Mouse (Mus musculus) neural tube, embryonic 14.5 days (tissue): ENCODE data around the gene Abhd12. TPM values are rescaled to one million over a fixed set of nuclear protein-coding genes. Genes with fewer than 3 reads are reported as not detected.
A peak's percentile ranks its signal among the peaks of the same experiment; 100 is the strongest.
"Not testable (repeated sequence)": the region's sequence is repeated elsewhere in the genome, so short reads cannot be mapped to it uniquely, and the experiment has no call there.

Source experiments
- ATAC-seq: fragments of 200-750 bp; cut with Nextera tagmentation; 2 replicates; pipeline ENCODE4 v1.8.0; 2017; ENCODE audit warnings: low read depth, mild to moderate bottlenecking, moderate TSS enrichment, moderate library complexity
- H3K27ac ChIP-seq: fragments of 300-500 bp; sonication (generic); 2 replicates; pipeline ENCODE4 v1.5.1; 2014; ENCODE audit warnings: low read depth, mild to moderate bottlenecking, control low read depth, low read length, moderate library complexity, mixed read lengths
- H3K27me3 ChIP-seq: fragments of 300-500 bp; sonication (generic); 2 replicates; pipeline ENCODE4 v1.6.1; 2014; ENCODE audit warnings: low read length; ENCODE audit not compliant: control insufficient read depth, insufficient read depth
- H3K36me3 ChIP-seq: fragments of 300-500 bp; sonication (generic); 2 replicates; pipeline ENCODE4 v1.6.1; 2014; ENCODE audit warnings: low read length, mixed read lengths; ENCODE audit not compliant: control insufficient read depth, insufficient read depth
- H3K4me1 ChIP-seq: fragments of 300-500 bp; sonication (generic); 2 replicates; pipeline ENCODE4 v1.6.1; 2014; ENCODE audit warnings: low read length; ENCODE audit not compliant: control insufficient read depth, insufficient read depth
- H3K4me2 ChIP-seq: fragments of 300-500 bp; sonication (generic); 2 replicates; pipeline ENCODE4 v1.6.1; 2014; ENCODE audit warnings: mild to moderate bottlenecking, low read depth, low read length, control low read depth
- H3K4me3 ChIP-seq: fragments of 300-500 bp; sonication (generic); 2 replicates; pipeline ENCODE4 v1.5.1; 2014; ENCODE audit warnings: low read depth, low read length, control low read depth, mixed read lengths
- H3K9ac ChIP-seq: fragments of 300-500 bp; sonication (generic); replicated peaks from 2 replicates; pipeline ENCODE4 v1.6.1; 2014; ENCODE audit warnings: low read depth, mild to moderate bottlenecking, control low read depth, low read length, mixed read lengths
- H3K9me3 ChIP-seq: fragments of 300-500 bp; sonication (generic); 2 replicates; pipeline ENCODE4 v1.6.1; 2016; ENCODE audit warnings: low read length; ENCODE audit not compliant: control insufficient read depth
- WGBS: fragments of 180-500 bp; shearing (Covaris S2); extraction: QIAGEN DNeasy Blood & Tissue Kit; methylation state at CpG from one replicate; pipeline ENCODE4 v1.1.7; 2014; 5-methylcytosine and 5-hydroxymethylcytosine counted together
- polyA plus RNA-seq: library from polyadenylated mRNA; unstranded; fragments of >200 nt; fragmentation: Nextera tagmentation; extraction: Ambion mirVana; gene quantifications from 2 replicates; pipeline ENCODE4 v1.2.1, GENCODE M21; 2014

Gene Abhd12
- polyA plus RNA-seq, 1 experiment from 2014 or later: 135 TPM

DNA sequence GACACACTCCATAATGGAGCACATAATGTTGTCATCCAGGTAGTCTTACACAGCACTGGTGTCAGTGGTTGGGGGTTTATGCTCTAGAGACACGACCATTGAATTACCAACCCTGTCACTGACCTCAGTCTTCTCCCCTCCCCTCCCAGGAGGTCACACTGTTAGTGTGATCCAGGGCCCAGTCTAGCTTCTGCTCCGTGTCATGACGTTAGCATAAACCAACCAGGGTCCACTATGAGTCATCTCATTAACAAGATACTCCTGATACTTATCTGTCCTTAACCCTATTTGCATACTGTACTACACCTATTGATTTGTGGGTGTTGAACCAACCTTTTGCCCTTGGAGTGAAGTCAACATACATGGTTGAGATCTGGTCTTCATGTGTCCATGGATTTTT, 14.2 kb upstream of the Abhd12 start:
- Histone ChIP-seq H3K27ac (no peak overlapping the region), H3K4me3 (no peak overlapping the region), H3K36me3 (no peaks in the 10 kb centered on the region), H3K9me3 (no peaks in the 10 kb centered on the region), H3K9ac (no peak overlapping the region), H3K4me2 (no peak overlapping the region), H3K27me3 (no peaks in the 10 kb centered on the region), H3K4me1 (no peaks in the 10 kb centered on the region)
- ATAC-seq: no peak
- 93% methylated on average over 3 of the region's 3 CpGs for WGBS

DNA sequence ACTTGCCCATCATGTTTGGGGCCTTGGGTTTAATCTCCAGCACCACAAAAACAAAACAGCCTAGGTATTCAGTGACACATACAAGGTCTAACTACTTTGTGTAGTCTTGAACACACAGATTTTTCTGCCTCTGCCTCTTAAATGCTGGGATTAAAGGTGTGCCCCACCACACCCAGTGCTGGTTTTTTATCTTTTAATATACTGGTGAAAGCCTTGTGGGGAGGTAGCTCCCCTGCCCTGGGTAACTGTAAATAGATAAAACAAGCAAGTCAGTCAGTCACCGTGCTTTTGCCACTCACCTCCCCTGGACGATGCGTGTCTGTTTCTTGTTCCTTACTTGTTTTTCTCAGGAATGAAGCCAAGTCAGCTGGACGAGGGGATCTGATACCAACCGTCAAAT, 11.2 kb upstream of the Abhd12 start:
- no peaks in the 10 kb centered on the region for H3K9me3 ChIP-seq
- H3K4me2 ChIP-seq: no peak overlapping the region
- H3K4me3 ChIP-seq: no peak overlapping the region
- WGBS: 94% methylated on average over 5 of the region's 5 CpGs
- no peak for ATAC-seq
- no peak overlapping the region for H3K9ac ChIP-seq
- no peaks in the 10 kb centered on the region for H3K36me3 ChIP-seq
- H3K4me1 ChIP-seq: no peaks in the 10 kb centered on the region
- H3K27ac ChIP-seq: no peak overlapping the region
- no peaks in the 10 kb centered on the region for H3K27me3 ChIP-seq

DNA sequence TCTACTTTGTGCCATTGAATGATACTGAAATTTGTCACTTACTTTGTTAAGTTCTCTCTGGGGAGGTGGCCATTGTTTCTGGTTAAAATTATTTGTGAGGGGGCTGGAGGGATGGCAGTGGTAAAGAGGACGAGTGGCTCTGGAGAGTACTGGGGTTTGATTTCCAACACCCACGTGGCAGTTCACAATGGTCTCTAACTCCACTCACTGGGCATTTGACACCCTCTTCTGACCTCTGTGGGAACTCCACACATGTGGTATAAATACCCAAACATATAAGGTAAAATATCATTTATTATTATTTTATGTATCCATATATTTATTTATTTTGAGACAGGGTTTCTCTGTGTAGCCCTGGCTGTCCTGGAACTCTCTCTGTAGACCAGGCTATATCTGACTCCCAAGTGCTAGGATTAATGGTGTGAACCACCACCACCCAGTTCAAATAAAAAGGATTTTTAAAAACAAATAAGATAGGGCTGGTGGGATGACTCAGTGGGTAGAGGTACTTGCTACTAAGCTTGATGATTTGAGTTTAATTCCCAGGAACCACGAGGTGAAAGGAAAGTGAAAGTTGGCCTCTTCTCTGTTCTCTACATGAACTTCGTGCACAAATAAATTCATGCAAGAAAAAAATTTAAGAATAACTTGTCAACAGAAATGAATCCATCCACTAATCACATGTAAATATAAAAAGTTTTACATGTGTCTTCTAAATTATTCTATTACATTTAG, 10.4 kb upstream of the Abhd12 start:
- Histone ChIP-seq H3K36me3 (no peaks in the 10 kb centered on the region), H3K27me3 (no peaks in the 10 kb centered on the region), H3K9me3 (no peaks in the 10 kb centered on the region), H3K4me1 (no peaks in the 10 kb centered on the region; the same call in 1 of the 2 replicates), H3K4me3 (no peak overlapping the region), H3K27ac (no peak overlapping the region), H3K9ac (no peak overlapping the region), H3K4me2 (no peak overlapping the region)
- 82% methylated on average over 4 of the region's 4 CpGs for WGBS
- no peak for ATAC-seq

DNA sequence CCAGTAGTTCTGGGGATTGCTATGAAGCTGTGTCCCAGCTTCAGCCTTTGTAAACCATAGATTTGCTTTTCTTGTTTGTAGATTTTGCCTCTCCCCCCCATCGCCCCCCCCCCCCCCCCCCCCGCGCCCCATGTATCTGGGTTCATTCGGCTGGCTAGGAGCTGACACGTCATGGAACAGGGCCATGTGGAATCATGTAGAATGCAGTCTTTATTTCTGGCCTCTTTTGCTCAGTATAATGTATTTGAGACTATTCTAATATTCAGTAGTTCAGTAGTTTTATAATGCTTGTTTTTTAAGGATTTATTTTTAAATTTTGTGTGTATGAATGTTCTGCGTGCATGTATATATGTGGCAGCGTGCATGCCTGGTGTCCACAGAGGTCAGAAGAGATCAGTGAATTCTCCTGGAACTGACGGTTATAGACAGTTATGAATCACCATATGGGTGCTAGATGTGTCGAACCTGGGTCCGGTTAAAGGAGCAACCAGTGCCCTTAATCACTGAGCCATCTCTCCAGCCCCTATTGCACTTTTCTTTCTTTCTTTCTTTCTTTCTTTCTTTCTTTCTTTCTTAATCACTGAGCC, 5.8 kb upstream of the Abhd12 start:
- H3K27ac ChIP-seq: no peak overlapping the region
- H3K4me2 ChIP-seq: peak overlapping the region; percentile 47
- 45% methylated on average over 8 of the region's 10 CpGs for WGBS
- no peaks in the 10 kb centered on the region; the same call in 1 of the 2 replicates for H3K4me1 ChIP-seq
- no peaks in the 10 kb centered on the region for H3K27me3 ChIP-seq
- peak overlapping the region; percentile 54; the same call in 1 of the 2 replicates for H3K9ac ChIP-seq
- no peak for ATAC-seq
- no peaks in the 10 kb centered on the region for H3K9me3 ChIP-seq
- H3K36me3 ChIP-seq: no peaks in the 10 kb centered on the region
- peak overlapping the region; percentile 63 for H3K4me3 ChIP-seq

DNA sequence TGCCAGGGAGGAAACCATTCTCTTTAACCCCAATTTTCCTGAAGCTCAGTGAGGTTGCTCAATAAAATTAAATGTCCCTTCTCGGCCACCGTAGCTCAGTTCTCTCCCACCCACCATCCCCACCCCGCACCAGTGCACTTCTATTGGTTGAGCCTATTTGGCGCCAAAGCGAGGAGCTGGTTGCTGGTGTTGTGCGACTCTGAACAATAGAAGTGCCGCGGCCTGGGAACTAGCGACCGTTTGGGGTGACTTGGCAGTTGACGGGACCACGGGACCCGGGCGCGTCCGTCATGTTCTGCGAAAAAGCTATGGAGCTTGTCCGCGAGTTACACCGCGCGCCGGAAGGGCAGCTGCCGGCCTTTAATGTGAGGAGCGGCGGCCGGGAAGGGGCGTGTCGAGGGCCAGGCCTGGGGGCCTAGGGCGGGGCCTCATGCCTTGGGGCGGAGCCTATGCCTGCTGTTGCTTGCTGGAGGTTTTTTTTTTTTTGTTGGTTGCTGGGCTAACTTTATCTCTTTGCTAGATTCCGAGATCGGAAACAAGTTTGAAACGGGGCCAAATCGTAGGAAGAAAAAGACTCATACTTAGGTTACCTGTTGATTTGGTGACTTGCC, 5.0 kb upstream of the Abhd12 start:
- Histone ChIP-seq H3K27me3 (no peaks in the 10 kb centered on the region), H3K36me3 (no peaks in the 10 kb centered on the region), H3K4me3 (peak overlapping the region; percentile 63), H3K9me3 (no peaks in the 10 kb centered on the region), H3K4me1 (no peaks in the 10 kb centered on the region; the same call in 1 of the 2 replicates), H3K9ac (peak overlapping the region; percentile 54), H3K27ac (peak overlapping the region; percentile 76), H3K4me2 (peak overlapping the region; percentile 47)
- peak; percentile 94 for ATAC-seq
- WGBS: under 1% methylated on average over 35 of the region's 35 CpGs

DNA sequence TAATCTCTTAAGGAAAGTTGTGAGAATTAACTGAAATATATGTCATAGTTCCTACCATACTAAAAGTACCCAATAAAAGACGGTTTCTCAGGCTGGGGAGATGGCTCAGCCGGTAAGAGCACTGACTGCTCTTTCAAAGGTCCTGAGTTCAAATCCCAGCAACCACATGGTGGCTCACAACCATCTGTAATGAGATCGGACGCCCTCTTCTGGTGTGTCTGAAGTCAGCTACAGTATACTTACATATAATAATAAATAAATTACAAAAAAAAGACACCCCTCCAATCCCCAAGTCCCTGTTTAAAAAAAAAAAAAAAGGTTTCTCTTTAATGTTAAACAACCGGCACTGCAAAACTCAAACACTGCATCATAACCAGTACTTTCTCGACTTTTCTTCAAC, 4.3 kb upstream of the Abhd12 start:
- not testable (repeated sequence) for H3K27me3 ChIP-seq, H3K36me3 ChIP-seq, H3K4me1 ChIP-seq, H3K9me3 ChIP-seq, H3K9ac ChIP-seq, H3K27ac ChIP-seq, ATAC-seq
- peak overlapping the region; percentile 47 for H3K4me2 ChIP-seq
- 60% methylated on average over 6 of the region's 6 CpGs for WGBS
- peak overlapping the region; percentile 63; the same call in 1 of the 2 replicates for H3K4me3 ChIP-seq

DNA sequence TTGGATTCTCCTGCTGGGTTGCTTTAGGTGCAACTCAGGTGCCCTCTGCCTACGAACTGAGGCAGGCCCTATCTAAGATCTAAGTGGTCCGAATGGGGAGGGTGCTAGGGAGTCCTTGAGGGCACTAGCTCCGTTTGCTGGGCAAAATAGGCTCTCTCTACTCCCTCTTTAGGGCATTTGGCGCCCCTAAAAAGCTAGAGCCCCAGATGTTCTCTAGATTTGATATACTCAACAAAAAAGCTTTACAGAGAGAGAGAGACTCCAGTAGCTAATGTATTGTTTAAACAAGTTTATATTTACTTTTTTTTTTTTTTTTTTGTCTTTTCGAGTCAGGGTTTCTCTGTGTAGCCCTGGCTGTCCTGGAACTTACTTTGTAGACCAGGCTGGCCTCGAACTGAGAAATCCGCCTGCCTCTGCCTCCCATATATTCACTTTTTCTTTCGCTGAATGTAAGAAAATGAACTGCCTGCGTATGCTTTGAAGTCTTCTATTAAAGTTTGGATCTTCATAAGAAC, 452 bp upstream of the Abhd12 start, which contains the start of gene Gins1:
Gins1 (plus strand) TSS at position 465 of the 515 bp plus-strand sequence.
- Histone ChIP-seq H3K4me3 (peak within 1 kb of the TSS; percentile 87), H3K27ac (peak within 1 kb of the TSS; percentile 88), H3K27me3 (no peaks in the 10 kb centered on the region), H3K4me1 (peaks cover 13% of the 10 kb centered on the region), H3K36me3 (no peaks in the 10 kb centered on the region), H3K9me3 (no peaks in the 10 kb centered on the region), H3K9ac (peak within 1 kb of the TSS; percentile 88), H3K4me2 (peak within 1 kb of the TSS; percentile 90)
- WGBS: 42% methylated on average over 9 of the region's 9 CpGs
- no peak for ATAC-seq

DNA sequence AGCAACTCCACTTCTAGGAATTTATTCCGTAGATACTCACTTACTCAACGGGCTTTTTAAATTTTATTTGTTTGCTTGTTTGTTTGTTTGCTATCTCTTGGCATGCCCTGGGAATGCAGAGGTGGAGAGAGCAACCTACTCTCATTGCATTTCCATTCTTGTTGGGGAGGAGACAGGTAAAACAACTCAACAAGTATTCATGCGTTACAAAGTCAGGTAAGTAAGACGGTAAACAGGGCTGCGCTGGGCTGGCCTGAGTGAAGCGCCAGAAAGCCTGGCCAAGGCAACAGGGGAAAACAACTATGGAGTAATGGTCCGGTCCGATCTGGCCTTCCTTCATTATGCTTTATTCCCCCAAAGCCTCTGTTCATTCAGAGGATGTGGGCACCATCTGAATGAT, 2.2 kb downstream of the Abhd12 start:
- Histone ChIP-seq H3K4me1 (peaks cover 13% of the 10 kb centered on the region), H3K4me3 (no peak overlapping the region), H3K9me3 (no peaks in the 10 kb centered on the region), H3K4me2 (peak overlapping the region; percentile 90; the same call in 1 of the 2 replicates), H3K9ac (no peak overlapping the region), H3K36me3 (no peaks in the 10 kb centered on the region), H3K27ac (no peak overlapping the region), H3K27me3 (no peaks in the 10 kb centered on the region)
- no peak for ATAC-seq
- WGBS: 83% methylated on average over 8 of the region's 8 CpGs

DNA sequence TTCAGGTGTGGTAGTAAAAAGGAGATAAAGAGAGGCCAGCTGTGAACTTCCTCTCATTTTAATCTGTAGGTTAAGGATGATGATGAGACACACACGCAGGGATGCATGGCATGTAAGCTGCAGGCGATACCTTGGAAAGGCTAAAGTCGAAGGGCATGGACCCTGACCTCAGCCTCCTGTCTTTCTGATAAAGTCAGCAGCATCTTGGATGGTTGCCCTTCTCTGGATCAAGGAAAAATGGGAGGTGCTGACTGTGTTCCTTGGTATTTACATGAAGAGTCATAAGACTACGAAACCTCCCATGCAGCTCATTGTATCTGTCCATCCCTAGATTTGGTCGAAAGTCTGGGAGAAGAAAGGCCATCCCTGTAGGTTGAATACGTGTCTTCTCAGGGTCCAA, 4.2 kb downstream of the Abhd12 start:
- Histone ChIP-seq H3K4me3 (no peak overlapping the region), H3K4me1 (peaks cover 13% of the 10 kb centered on the region), H3K27me3 (no peaks in the 10 kb centered on the region), H3K36me3 (no peaks in the 10 kb centered on the region), H3K27ac (no peak overlapping the region), H3K9ac (no peak overlapping the region), H3K9me3 (no peaks in the 10 kb centered on the region), H3K4me2 (no peak overlapping the region)
- ATAC-seq: no peak
- WGBS: 91% methylated on average over 6 of the region's 6 CpGs
